Mouse (Mus musculus) hindlimb bud, embryonic 11.5 days (tissue): ENCODE data around the gene Mogat2.

Source experiments
- DNase-seq: peaks from one replicate; pipeline ENCODE4 v3.0.0-alpha.2; 2012; ENCODE audit warnings: low read depth, low spot score; ENCODE audit errors: extremely low spot score

Gene Mogat2

DNA sequence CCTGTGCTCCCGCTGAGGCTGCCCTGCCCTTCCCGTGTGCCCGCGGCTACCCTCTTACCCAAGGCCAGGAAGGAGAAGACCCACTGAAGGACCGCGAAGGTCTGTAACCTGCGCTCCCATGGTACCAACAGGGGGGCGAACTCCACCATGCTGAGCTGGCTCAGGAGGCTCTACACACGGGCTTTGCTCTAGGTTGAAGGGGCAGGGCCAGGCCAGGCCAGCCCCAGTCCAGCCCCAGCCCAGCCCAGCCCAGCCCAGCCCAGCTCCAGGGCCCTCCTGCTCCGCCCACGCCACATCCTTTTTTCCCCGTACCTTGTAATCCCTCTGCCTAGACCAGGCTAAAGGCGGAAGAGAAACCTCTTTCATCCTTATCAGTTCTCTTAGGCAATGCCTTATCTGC, at the start of gene Mogat2:
TSS of gene Mogat2 (minus strand) at position 203 of the 400 bp plus-strand sequence.
- no peak for DNase-seq

GRCm38 (mm10) chr7:99287287-99287686, 48.9 kb upstream of the Mogat2 start:
- no peak for DNase-seq

DNA sequence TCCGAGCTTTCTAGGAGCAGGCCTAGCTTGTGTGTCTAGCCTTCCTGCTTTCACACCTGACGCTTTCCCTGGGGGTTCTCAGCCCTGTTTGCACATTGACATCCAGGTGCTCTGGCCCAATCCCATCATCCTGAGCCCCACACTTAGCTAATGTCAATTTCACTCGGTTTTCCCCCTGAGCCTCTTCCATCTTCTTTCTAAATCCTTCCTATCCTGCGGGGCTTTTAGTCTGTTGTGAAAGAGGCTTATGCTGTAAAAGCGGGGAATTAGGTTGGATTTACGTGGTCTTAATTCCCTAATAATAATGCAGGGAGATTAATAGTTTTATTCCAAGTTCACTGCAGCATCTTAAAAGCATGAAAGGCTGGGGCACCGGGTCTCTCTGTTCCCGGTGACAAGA, 41.2 kb upstream of the Mogat2 start:
- no peak for DNase-seq

DNA sequence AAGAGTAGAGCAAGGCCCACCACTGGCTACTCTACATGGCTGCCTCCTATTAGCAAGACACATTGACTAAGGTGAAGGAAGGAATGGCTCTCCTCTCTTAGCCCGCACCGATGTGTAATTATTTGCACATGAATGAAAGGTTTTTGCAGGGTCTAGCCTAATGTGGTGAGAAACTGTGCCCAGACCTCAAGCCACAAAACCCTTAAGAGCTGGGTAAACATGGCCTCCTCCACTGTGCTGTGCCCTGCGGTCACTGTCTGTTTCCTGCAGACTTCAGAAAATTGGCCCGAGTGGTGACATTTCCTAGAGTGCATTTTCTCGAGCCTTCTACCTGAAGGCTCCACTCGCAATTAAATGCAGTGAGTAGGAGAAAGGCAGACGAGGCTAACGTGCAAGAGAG, 39.9 kb upstream of the Mogat2 start:
- no peak for DNase-seq

DNA sequence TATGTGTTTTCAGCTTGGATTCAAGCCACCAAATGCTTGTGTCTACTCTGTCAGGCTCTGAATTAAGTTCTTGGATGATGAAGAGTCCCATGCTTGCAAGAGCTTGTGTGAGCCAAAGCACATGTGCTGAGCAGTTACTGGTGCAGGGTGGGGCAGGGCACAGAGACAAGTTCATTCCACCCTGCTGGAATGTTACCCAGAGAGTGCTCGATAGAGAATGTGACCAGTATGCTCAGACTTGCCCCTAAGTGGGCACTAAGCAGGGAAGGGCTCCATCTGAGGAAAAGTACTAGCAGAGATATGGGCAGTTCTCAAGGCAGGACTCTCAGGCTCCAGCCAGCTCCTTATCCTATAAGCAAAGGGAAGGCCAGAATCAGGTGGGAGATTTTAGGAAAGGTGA, 38.3 kb upstream of the Mogat2 start:
- DNase-seq, result no peak

DNA sequence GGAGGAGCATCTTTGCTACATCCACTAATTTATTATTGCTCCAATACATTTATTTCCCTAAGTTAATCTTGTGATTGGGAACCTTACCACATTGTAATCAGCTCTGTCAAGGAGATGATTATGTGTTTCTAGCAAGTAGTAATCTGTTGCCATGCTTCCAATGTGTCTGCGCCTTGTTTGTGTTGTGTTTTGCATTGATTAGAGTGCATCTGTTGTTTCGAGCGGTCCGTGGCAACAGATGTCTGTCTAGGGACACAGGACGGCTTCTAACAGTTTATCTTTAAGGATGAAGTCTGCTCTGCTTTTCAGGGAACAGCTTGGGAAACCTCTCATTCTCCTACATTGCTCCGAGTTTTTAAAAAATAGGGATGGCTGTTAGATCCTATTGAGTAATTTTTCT, 36.7 kb upstream of the Mogat2 start:
- DNase-seq, result no peak

DNA sequence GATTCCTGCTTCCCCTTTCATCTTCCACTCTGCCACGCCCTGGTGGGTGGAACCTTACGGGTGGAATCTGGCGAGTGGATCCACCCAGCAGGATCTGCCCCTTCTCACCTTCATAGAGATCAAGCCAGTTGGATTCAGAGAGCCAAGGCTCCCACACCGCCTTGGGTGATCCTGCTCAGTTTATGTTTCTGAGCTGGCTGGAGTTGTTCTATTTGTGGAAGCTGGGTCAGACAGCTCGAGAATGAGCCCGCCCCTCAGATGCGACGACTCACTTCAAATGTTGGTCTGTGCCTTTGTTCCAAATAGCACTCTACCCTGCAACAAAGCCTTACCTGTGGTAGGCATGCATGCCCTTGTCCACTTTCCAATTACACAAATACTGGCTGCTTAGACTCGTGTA, 33.2 kb upstream of the Mogat2 start:
- no peak for DNase-seq

DNA sequence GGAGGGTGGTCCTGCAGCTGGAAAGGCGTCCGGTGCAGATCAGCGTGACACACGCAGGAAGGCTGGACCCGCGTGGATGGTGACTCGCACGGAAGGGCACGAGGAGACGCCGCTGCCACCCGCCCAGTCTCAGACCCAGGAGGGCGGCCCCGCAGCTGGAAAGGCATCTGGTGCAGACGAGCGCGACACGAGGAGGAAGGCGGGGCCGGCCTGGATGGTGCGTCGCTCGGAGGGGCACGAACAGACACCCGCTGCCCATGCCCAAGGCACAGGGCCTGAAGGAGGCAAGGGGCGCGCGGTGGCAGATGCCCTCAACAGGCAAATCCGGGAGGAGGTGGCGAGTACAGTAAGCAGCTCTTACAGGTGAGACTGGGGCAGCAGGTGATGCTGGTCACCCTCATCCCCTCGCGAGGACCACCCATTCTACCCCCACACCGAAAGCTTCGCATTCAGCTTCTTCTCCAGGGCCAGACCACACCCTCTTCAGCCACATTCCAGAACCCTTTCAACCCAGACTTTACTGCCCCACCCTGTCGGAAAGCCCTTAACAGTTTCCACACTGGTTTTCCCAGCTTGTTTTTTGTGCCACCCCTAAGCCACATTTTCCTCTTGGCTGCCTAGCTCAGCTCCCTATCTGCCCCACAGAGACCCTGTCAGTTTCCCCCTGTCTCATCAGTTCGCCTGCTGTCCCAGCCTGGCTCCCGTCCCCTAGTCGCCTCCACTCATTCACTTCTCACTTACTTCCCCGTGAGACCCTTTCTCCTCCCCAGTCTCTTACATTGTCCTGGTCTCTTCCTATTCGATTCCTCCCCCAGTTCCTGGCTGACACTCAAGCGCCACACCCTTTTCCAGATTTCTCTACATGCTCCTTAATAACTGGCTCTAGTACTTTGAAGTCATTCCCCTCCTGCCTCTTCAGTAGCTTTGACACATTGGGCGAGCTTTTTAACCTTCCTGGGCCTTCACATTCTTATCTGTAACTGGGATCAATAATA, 30.8 kb upstream of the Mogat2 start:
- DNase-seq, result no peak

- DNase-seq, result no peak
These were observed 30.1 kb upstream of the Mogat2 start for GRCm38 (mm10) chr7:99268506-99268900.

DNA sequence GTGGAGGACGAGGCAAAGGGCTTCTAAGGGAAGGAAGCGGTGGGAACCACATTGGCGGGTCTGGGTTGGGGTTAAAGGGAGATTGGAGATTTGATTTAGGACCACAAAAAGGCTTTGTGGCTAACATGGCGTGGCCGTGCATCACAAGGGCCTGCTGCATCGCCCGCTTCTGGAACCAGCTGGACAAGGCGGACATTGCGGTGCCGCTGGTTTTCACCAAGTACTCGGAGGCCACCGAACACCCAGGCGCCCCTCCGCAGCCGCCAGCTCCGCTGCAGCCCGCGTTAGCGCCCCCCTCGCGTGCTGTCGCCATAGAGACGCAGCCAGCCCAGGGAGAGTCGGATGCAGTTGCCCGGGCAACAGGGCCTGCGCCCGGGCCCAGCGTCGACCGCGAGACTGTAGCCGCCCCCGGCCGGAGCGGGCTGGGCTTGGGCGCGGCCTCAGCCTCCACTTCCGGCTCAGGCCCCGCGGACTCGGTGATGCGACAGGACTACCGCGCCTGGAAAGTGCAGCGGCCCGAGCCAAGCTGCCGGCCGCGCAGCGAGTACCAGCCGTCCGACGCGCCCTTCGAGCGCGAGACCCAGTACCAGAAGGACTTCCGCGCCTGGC, 29.6 kb upstream of the Mogat2 start:
- DNase-seq, result no peak

DNA sequence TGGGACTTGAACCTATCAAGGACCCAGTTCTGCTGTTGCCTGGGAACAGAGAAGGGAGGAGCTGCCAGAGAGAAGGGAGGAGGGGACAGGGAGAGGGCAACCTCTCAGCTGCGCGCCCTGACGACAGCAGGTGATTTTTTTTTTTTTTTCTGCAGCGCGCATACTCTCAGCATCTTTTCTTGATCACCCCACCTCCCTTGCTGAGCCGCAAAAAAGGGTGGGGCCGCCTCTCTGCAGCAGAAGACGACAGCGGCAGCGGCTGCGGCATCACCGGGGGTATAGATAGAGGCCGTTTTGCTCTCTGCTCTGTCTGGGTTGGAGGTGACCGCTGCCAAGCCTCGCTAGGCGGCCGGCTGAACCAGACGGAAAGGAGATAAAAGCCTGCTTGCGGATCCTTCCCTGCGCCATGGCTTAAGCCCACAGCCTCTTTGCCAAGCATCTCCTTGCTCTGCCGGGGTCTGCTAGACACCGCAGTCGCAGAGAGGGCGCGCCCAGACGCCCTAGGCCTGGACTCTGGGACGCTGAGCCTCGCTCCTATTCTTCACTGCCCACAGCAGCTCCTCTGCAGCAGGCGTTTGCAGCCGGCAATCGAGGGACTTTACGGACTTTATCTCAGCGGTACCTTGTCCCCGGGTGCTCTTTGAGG, 29.0 kb upstream of the Mogat2 start, which contains the start of gene Map6:
TSS of gene Map6 (plus strand) at position 197 of the 646 bp plus-strand sequence.
- DNase-seq, result no peak

DNA sequence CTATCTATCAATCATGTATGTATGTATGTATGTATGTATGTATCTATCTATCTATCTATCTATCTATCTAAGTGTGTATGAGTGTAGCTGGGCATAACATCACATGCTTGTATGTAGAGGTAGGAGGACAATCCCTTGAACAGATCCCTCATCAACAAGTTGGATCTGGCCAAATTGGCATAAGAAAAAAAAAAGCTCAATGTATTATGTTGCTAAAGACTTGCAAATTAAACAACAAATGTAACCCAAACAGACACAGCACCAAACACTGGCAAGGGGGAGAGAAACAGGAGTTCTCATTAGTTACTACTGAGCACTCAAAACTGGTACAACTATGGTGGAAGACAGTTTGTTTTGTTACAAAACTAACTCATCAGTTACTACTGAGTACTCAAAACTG, 26.2 kb upstream of the Mogat2 start:
- DNase-seq, result no peak

DNA sequence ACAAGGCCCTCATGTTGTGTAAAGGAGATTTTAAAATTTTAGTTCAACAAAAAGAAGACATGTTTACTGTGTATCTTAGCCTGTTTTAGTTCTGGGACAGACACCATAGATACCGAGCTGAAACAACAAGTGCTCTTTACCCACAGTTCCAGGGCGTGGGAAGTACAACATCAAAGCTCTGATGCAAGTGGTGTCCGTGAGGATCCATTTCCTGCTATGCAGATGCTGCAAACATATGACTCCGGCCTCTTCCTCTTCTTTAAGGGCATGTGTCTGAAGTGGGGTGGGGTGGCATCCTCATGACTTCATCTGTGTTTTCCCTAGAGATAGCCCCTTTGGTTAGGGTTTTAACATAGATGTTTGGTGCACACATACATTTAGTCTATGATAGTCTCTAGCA, 25.1 kb upstream of the Mogat2 start:
- DNase-seq, result no peak

DNA sequence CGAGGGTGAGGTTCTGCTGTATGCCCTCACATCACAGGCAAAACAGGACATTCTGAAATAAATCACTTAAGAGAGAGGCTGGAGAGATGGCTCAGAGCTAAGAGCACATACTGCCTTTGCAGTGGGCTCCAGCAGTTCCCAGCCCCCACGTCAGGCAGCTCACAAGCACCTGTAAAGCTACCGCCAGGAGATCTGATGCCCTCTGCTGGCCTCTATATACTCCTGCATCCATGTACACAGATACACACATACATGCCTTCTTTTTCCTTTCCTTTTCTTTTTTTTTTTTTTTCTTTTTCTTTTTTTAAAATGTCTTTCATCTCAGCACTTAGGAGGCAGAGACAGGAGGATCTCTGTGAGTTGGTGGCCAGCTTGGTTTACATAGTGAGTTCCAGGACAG, 23.5 kb upstream of the Mogat2 start:
- no peak for DNase-seq

- DNase-seq, result no peak
These were observed 16.6 kb upstream of the Mogat2 start for GRCm38 (mm10) chr7:99255006-99255405.

DNA sequence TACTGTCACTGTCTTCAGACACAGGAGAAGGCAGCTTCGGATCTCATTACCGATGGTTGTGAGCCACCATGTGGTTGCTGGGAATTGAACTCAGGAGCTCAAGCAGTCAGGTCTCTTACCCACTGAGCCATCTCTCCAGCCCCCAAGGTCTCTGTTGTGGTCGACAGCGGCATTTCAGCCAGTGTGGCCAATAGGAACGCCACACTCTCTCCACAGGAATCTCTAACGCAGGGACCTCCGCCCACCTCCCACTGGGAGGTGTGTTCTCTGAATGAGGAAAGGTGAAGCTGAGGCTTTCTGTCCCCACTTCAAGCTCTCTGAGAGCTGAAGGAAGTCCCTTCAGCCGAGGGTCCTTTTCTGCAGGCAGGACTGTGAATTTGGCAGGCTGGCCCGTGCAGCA, 12.0 kb upstream of the Mogat2 start:
- no peak for DNase-seq

- no peak for DNase-seq
These were observed 11.1 kb upstream of the Mogat2 start for GRCm38 (mm10) chr7:99249582-99249911.

- no peak for DNase-seq
These were observed 10.6 kb upstream of the Mogat2 start for GRCm38 (mm10) chr7:99248906-99249581.

DNA sequence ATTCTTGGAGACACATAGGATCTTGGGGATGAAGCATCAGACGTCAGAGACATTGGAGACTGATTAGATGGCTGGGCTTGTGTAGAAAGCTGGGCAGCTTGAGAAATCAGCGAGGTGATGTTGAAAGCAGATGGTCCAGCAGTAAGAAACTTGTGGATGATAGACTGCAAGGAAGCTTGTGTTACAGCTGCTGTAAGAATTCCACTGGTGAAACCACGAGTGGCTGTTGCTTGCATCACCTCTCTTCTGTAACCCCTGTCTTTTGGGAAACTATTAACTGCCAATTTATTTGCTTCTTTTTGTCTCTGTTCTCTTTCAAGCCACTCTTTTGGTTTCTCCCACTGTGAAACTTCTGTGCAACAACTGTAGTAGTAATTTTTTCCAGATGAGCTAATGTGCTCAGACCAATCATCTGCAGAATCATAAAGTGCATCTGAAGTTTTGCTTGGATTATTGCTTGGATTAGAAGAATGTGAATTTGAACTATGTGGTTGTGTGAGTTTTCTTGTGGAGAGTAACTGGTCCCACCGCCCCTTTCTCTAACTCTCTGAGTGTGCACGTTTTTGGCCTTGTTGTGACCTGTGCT, 9.8 kb upstream of the Mogat2 start:
- no peak for DNase-seq

- no peak for DNase-seq
These were observed 3.7 kb upstream of the Mogat2 start for GRCm38 (mm10) chr7:99242097-99242496.
